Mouse (Mus musculus) bone marrow, adult 2 months (tissue): ENCODE results near the gene Lipe. TPM values are rescaled to one million over a fixed set of nuclear protein-coding genes. Genes with fewer than 3 reads are reported as not detected.

Source experiments
- H3K27ac ChIP-seq: fragments of 200-500 bp; 2 replicates; pipeline ENCODE4 v1.5.1; 2012; ENCODE audit warnings: low read depth, mild to moderate bottlenecking, control low read depth, inconsistent platforms, low read length; ENCODE audit not compliant: control insufficient read depth, poor library complexity, insufficient read depth
- H3K4me1 ChIP-seq: fragments of 200-500 bp; 2 replicates; pipeline ENCODE4 v1.6.1; 2011; ENCODE audit warnings: low read length; ENCODE audit not compliant: control insufficient read depth, insufficient read depth
- H3K4me3 ChIP-seq: fragments of 200-500 bp; replicated peaks from 2 replicates; pipeline ENCODE3; 2011; ENCODE audit warnings: mild to moderate bottlenecking, low read depth, low read length, control low read depth; ENCODE audit not compliant: control insufficient read depth
- CTCF ChIP-seq: fragments of 200-500 bp; IDR thresholded peaks from 2 replicates; pipeline ENCODE4 v1.5.1; 2011; ENCODE audit warnings: low read length, control low read depth; ENCODE audit not compliant: control insufficient read depth, insufficient read depth
- POLR2A ChIP-seq: fragments of 200-500 bp; IDR thresholded peaks from 2 replicates; pipeline ENCODE4 v1.6.1; 2011; ENCODE audit warnings: low read depth, mild to moderate bottlenecking, control low read depth, low read length, borderline replicate concordance; ENCODE audit not compliant: control insufficient read depth
- WGBS: fragments of 180-500 bp; shearing (Covaris S2); methylation state at CpG from one replicate; pipeline ENCODE4 v1.1.7; 2018; 5-methylcytosine and 5-hydroxymethylcytosine counted together
- polyA plus RNA-seq: library from polyadenylated mRNA; stranded (reverse); fragments of >200 nt; gene quantifications from 2 replicates; pipeline ENCODE4 v1.2.4, GENCODE M21; 2011; ENCODE audit warnings: low replicate concordance; ENCODE audit not compliant: missing spikeins, insufficient read depth, insufficient read length

Gene Lipe
- polyA plus RNA-seq, 1 experiment = 311 TPM

DNA sequence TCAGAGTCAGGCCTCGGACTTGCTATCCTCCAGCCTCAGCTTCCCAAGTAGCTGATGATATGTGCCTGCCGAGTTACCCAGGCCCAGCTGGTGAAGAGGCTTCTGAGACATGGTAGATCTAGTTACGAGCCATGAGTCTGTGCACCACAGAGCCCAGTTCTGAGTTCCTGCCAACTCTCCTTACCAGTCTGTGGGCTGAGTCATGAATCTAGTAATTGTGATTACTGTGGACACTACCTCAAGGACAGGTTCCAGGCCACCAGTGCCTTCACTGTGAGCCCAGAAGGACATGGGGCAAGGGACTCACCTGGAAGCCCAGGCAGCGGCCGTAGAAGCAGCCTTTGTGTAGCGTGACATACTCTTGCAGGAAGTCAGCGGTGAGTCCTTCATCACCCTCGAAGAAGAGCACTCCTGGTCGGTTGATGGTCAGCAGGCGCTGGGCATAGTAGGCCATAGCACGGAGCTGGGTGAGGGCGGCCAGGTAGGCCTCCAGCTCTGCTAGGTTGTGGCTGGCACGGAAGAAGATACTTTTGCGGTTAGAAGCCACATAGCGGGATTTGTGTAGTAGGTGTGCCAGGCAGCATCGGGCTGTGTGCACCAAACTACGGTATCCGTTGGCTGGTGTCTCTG, 10.6 kb downstream of the Lipe start:
- peaks cover 11% of the 10 kb centered on the region for H3K4me1 ChIP-seq
- H3K27ac ChIP-seq = no peak overlapping the region
- 91% methylated on average over 18 of the region's 18 CpGs for WGBS
- no peak for TF ChIP-seq CTCF
- no peak for TF ChIP-seq POLR2A
- no peak overlapping the region for H3K4me3 ChIP-seq

DNA sequence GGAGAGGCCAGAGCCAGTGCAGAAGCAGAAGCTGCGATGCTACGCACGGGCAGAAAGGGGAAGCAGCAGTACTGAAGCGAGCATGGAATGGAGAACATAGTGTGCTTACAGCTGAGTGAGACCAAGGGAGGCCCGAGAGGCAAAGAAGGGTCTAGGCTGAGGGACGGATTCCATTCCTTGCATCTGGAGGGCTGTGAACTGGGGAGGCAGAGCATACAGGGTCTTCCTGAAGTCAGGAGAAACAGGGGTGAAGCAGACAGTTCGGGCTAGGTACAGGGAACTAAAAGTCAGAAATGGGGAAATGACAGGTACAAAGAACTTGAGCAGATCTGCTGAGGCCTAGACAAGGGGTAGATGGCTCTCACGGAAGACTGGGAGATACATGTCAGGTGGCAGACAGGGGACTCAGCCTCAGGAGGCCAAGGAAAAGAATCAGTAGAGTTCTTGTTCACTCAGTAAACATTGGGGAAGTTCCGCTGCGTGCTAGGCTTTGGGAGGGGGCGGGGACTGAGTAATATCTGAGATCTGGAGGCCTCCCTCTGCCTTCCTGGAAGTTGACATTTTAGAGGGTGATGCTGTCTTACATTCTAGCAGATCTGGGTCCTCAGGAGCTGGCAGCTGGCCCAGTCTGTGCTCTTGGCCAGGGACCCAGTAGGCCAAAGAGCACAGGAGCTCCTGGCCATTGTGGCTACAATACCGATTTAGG, 12.5 kb downstream of the Lipe start:
- no peak overlapping the region for H3K4me3 ChIP-seq
- H3K27ac ChIP-seq = peak overlapping the region; percentile 74
- TF ChIP-seq CTCF (no peak), POLR2A (no peak)
- H3K4me1 ChIP-seq = peaks cover 11% of the 10 kb centered on the region
- 5% methylated on average over 12 of the region's 12 CpGs for WGBS

DNA sequence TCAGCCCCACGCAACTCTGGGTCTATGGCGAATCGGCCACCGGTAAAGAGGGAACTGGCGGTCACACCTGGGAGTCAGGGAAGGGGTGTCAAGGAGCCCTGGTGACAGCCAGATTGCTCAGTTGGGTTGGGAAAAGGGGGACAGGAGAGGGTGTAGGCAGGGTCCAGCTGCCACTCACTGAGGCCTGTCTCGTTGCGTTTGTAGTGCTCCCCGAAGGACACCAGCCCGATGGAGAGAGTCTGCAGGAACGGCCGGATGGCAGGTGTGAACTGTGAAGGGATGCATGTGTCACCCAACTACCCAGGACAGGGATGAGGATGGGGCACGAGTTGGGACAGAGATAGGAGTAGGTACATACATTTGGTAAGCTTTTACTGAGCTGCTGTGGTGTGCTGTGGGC, 13.3 kb downstream of the Lipe start:
- Histone ChIP-seq H3K27ac (peak overlapping the region; percentile 74), H3K4me1 (peaks cover 11% of the 10 kb centered on the region), H3K4me3 (no peak overlapping the region)
- TF ChIP-seq CTCF (no peak), POLR2A (no peak)
- 55% methylated on average over 12 of the region's 12 CpGs for WGBS

DNA sequence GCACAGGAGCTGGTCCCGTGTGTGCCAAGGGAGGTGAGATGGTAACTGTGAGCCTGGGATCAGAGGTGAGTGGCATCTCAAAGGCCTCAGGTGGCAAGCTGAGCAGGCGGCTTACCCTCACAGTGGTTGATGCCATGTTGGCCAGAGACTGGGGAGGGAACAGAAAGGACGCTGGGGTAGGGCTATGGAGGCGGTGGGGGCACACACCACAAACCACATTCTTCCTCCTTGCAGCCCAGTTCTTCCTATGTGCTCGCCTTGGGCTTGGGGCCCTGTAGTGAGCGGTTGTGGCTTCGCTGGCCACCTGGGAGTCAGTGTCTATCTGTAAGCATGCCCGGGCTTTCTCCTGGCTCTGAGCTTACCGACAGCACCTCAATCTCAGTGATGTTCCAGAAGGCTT, 13.7 kb downstream of the Lipe start:
- 19% methylated on average over 9 of the region's 9 CpGs for WGBS
- TF ChIP-seq POLR2A = peak; percentile 25; the same call in 1 of the 2 replicates
- TF ChIP-seq CTCF = no peak
- H3K27ac ChIP-seq = peak overlapping the region; percentile 74
- H3K4me1 ChIP-seq = peaks cover 11% of the 10 kb centered on the region
- H3K4me3 ChIP-seq = no peak overlapping the region

DNA sequence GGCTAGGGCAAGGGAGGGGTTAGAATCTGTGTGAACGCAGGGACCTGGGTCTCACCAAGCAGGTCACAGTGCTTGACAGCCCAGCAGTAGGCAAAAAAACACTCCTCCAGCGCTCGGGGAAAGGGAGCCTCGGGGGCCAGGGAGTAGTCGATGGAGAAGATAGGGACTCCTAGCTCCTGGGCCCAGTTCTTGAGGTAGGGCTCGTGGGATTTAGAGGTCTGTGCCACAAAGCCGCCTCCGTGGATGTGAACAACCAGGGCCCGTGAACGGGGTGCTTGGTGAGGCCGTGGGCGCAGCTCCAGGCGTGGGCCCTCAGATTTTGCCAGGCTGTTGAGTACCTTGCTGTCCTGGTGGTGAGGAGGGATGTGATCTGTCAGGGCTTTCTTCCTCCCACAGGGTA, 14.2 kb downstream of the Lipe start:
- peaks cover 11% of the 10 kb centered on the region for H3K4me1 ChIP-seq
- H3K27ac ChIP-seq = peak overlapping the region; percentile 74; the same call in 1 of the 2 replicates
- H3K4me3 ChIP-seq = no peak overlapping the region
- TF ChIP-seq POLR2A (no peak), CTCF (no peak)
- 73% methylated on average over 13 of the region's 13 CpGs for WGBS

DNA sequence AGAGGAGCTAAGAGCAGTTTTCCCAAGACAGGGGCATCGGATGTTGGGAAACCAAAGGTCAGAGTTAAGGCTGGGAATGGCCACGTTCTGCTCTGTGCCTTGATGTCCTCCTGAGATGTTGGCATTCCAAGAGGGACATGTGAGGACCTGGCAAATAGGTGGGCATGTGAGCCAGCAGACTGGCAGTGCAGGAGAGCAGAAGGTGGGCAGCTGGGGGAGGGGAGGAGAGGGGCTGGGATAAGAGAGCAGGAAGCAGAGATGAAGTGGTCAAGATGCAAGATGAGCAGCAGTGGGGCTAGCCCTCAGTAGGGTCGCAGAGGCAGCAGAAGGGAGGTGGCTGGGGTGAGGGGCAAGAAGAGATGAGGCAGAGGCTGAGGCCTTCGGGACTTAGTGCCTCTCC, 14.6 kb downstream of the Lipe start:
- TF ChIP-seq CTCF = no peak
- no peak for TF ChIP-seq POLR2A
- H3K4me3 ChIP-seq = no peak overlapping the region
- 82% methylated on average over 4 of the region's 4 CpGs for WGBS
- peaks cover 11% of the 10 kb centered on the region for H3K4me1 ChIP-seq
- no peak overlapping the region for H3K27ac ChIP-seq

DNA sequence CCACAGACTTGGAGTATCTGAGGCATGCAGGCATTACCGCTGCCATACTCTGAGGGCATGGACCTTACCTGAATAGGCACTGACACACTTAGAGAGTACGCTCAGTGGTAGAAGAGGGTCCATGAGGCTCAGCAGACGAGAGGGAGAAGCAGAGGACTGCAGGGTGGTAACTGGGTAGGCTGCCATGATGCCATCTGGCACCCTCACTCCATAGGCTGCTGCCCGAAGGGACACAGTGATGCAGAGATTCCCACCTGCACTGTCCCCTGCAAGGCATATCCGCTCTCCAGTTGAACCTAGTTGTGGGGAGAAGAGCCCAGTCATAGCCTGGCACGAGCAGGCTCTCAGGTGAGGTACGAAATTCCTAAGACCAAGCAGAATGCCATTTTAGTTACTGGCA, 15.1 kb downstream of the Lipe start:
- no peak for TF ChIP-seq CTCF
- TF ChIP-seq POLR2A = no peak
- peaks cover 11% of the 10 kb centered on the region for H3K4me1 ChIP-seq
- 84% methylated on average over 7 of the region's 7 CpGs for WGBS

DNA sequence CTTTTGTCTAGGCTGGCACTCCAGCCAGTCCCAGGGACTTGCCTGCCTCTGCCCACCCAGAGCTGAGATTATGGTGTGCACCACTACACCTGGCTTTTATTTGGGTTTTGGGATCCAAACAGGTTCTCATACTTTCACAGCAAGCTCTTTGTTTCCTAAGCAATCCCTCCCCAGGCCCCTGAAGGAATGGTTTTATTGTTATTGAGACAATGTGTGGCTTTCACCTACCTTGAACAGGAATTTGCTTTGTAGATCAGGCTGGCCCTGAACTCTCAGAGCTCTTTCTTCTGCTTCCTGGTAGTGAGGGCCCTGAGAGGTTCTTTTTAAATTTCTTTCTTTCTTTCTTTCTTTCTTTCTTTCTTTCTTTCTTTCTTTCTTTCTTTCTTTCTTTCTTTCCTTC, 16.0 kb downstream of the Lipe start:
- TF ChIP-seq CTCF (no peak), POLR2A (no peak)
- Histone ChIP-seq H3K4me3 (no peak overlapping the region), H3K27ac (no peak overlapping the region), H3K4me1 (peaks cover 11% of the 10 kb centered on the region)

More for the DNA sequence above, 15.1 kb downstream of the Lipe start:
- Histone ChIP-seq H3K4me3 (no peak overlapping the region), H3K27ac (no peak overlapping the region)
